Mouse (Mus musculus) retina, adult 2 months (tissue): ENCODE measurements around the gene Nelfe.

Experiments
- DNase-seq: peaks from one replicate; pipeline ENCODE4 v3.0.0-alpha.2; 2012; ENCODE audit warnings: low read depth, low spot score

The Nelfe gene

DNA sequence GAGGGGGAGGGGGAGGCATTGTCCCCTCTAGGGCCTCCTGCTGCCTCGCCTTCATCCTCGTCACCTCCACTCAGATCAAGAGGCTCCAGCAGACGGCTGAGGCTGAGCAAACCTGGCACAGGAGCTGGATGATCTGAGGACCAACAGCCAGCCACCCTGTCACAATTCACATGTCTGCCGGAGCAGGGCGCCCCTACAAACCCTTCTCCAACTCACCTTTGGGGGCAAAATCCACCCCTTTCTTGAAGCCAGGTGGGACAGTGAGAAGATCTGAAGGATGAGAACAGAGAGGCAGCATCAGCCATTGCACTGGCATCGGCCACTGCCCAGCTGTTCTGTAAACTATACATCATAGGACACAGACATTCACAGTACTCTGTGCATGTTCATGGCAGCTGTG is 3.0 kb upstream of the Nelfe start:
- DNase-seq: no peak

GRCm38 (mm10) chr17:34847615-34848014 is 2.6 kb upstream of the Nelfe start:
- no peak for DNase-seq

DNA sequence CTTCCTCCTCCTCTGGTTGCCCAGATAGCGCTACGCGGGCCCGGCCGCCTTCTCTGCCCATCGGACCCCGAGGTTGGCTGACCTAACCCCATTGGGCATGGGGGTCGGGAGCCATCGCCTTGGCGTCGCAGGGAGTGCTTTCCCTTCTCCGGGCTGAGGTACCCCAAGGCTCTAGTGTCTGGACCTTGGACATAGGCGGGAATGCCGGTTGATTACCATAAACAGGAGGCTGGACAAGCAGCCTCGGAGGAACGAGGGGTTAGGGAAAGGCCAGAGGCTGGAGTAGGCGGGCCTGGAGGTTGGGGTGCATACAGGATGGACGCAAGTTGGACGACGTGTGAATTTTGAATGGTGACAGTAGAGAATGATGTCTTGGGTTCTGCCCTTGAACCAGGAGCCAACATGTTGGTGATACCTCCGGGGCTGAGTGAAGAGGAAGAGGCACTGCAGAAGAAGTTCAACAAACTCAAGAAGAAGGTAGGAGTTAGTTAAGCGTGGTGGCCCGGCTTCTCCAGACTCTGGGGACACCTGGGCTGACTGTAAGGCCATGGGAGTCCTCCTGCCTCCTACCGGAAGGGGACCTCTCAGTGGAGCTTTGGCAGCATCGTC is 430 bp downstream of the Nelfe start:
- no peak for DNase-seq

DNA sequence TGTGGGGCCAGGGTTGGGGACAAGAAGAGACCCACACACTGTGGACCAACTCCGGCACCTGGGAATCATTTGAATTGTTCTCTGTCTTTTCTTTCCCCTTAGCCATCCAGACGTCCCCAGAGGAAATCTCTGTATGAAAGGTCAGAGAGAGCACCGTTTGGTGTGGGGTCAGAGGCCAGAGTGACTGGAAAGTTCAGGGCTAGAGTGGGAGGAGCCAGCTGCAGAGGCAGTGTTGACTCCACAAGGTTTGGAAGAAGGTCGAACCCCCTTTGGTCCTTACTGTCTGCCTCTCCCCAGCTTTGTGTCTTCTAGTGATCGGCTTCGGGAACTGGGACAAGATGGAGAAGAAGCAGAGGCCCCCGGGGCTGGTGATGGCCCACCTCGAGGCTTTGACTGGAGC is 3.3 kb downstream of the Nelfe start:
- no peak for DNase-seq

GRCm38 (mm10) chr17:34854761-34855160 is 4.6 kb downstream of the Nelfe start:
- no peak for DNase-seq

DNA sequence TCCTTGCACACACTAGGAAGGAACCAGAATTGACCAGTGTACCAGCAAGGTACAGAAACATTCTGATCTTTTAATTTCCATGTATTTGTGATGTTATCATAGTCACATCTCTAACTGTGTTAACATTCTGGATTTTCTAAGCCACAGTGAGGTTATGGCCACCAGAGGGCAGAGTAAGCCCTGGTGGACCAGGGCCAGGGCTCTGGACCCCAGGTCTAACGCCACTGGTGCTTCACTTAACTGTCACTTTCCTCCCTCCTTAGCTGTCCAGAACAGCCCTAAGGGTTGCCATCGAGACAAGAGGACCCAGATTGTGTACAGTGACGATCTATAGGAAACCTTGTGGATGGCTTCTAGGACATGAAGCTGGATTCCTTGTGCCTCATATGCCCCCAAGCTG is 5.6 kb downstream of the Nelfe start:
- no peak for DNase-seq

GRCm38 (mm10) chr17:34858670-34859069 is 8.5 kb downstream of the Nelfe start:
- DNase-seq: no peak

DNA sequence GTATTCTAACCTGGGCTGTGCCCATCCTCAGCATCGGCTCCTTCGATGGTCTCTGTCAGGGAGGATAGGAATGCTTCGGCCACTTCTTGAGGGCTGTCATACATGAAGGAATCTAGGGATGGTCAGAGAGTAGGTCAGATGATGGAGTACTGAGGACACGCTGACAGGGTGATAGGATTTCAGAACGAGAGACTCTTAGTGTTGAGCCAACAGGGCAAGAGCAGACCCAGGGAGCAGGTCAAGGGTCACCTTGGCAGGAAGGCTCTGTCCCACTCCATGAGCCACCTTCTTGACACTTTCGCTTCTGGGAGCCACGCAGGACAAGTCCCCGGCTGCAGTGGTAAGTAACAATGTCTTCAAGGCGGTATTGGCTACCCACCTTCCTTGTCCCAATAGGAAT is 10.3 kb downstream of the Nelfe start:
- no peak for DNase-seq

DNA sequence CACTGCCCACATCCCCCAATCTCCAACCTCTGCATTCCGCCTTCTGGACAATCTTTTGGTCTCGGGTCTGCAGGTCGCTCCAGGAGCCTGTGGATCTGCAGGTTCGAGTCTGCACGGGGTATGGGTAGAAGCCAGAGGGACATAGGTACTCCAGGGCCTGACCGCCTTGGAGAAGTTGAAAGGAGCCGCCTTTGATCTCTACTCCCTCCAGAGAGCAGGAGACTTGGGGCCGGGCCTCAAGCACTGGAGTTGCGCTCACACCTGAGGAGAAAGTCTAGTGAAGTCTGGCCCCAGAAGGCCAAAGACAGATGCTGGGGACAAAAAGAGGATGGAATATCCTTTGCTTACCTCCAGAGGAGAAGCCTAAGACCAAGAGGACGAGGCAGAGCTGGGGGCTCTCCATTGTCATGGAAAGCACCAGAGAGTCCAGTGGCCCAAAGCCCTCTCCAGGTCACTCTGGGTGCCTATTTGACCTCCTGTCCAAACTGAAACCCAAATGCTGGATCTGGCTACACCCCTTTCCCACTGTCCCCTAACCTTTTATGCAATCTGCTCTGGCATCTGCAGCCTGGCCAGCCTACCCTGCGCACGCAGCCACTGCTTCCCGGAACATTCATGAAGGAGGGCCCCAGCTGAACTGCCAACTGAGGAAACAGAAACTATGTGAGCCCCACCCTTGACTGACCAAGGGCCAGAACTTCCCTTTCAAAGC is 11.7 kb downstream of the Nelfe start:
- no peak for DNase-seq

DNA sequence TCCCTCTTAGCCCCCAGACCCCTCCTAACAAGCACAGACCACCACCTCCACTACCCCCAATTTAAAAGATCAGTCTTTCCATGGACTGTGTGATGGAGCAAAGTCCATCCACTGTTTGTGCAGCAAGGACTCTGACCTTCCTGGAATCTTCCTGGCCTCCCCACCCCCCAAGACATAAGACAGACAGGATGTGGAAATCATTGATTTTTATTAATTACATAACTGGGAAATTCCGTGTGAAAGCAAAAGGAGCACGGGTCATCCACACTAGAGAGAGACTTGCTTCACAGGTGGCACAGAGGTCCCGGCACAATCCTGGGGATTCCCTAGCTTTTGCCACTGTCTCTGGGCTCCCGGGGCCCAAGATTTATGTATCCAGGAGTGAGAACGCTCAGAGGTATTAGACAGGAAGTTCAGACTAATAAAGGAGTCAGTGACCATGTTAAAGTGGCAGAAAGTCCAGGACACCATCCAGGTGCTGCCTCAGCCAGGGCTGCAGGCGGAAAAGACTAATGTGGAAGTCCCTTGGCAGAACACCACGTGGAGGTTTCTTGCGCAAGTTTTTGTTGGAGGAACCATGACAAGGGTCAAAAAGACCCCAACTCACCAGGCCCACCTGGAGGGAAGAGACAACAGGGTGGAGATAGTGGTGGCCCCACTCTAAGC is 12.4 kb downstream of the Nelfe start, which contains the start of gene Cfb:
Cfb (minus strand) TSS at position 103 of the 666 bp plus-strand sequence.
- DNase-seq: no peak

- no peak for DNase-seq
Observed at GRCm38 (mm10) chr17:34865981-34866380, 15.8 kb downstream of the Nelfe start.

GRCm38 (mm10) chr17:34874321-34874720 is 24.1 kb downstream of the Nelfe start:
- no peak for DNase-seq

GRCm38 (mm10) chr17:34879336-34879879 is 29.2 kb downstream of the Nelfe start, which contains the start of gene Zbtb12:
Gene Zbtb12, plus strand, starts transcription at chr17:34879483.
- DNase-seq: no peak

DNA sequence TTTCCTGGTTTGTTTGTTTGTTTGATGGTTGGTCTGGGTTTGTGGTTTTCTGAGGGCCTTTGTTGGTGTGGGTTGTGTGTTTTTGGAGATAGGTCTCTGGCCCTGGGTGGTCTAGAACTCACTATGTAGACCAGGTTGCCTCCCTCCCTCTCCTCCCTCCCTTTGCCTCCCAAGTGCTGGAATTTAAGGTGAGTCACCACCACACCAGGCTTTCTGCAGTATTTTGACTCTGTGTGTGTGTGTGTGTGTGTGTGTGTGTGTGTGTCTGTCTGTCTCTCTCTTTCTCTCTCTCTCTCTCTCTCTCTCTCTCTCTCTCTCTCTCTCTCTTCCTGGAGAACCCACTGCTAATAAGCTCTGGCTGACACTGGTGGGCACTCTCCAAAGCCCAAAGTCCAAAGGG is 31.0 kb downstream of the Nelfe start:
- DNase-seq: no peak

- no peak for DNase-seq
Observed at GRCm38 (mm10) chr17:34881683-34882310, 31.6 kb downstream of the Nelfe start, which contains the start of gene Gm20547. Gene Gm20547, minus strand, starts transcription at chr17:34882042.

- DNase-seq: no peak
Observed at GRCm38 (mm10) chr17:34883332-34883731, 33.1 kb downstream of the Nelfe start.

DNA sequence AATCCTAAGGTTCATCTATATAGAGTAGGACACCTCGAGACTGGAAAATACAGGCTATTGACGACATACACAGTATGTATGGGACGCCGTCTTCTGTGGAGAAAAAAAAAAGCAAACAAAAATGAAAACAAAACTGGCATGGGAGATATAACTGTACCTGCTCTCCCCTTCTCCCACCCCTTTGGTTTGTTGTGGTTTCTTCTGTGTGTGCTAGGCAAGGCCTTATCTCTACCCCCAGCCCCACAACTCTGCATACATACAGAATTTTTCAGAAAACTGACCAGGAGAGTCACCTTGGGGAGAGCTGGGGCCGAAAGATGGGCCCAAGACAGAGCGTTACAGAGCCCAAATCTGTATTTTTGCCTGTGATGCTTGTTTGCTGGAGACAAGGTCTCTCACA is 34.5 kb downstream of the Nelfe start:
- DNase-seq: no peak

DNA sequence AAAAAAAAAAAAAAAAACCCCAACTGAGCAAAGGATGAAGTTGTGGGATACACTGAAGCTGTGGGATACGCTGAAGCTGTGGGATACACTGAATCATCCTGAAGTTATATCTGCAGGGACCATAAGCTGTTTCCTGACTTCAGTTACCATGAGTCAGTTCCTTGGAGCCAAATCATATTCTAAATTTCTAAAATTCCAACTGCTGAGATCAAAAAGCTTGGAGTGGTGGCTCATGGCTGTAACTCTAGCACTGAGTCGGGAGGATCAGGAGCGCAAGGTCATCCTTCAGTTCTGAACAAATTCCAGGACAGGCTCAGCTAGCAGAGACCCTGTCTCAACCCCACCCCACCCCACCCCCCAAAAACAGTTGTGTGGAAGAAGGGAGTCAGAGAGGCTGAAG is 35.4 kb downstream of the Nelfe start:
- no peak for DNase-seq

GRCm38 (mm10) chr17:34887942-34888341 is 37.8 kb downstream of the Nelfe start:
- DNase-seq: no peak

- no peak for DNase-seq
Observed at GRCm38 (mm10) chr17:34890074-34890743, 40.0 kb downstream of the Nelfe start.

DNA sequence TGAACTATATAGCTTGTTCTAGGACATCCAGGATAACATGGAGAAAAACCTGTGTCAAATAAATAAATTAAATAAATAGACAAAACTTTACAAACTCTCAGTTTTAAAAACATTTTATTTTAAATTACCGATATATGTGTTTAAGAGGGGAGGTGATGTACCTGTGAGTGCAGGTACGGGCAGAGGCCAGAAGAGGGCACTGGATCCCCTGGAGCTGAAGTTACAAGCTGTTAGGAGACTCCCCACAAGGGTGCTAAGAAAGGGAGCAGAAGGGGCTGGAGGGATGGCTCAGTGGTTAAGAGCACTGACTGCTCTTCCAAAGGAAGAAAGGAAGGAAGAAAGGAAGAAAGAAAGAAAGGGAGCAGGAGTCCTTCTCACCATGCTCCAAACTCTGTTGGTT is 41.2 kb downstream of the Nelfe start:
- no peak for DNase-seq
